Mouse (Mus musculus) left cerebral cortex, adult 11 months (tissue): ENCODE measurements around the gene Mast4.

Source experiments
- DNase-seq: peaks from one replicate; pipeline ENCODE4 v3.0.0; 2022; ENCODE audit warnings: low spot score

The Mast4 gene

DNA sequence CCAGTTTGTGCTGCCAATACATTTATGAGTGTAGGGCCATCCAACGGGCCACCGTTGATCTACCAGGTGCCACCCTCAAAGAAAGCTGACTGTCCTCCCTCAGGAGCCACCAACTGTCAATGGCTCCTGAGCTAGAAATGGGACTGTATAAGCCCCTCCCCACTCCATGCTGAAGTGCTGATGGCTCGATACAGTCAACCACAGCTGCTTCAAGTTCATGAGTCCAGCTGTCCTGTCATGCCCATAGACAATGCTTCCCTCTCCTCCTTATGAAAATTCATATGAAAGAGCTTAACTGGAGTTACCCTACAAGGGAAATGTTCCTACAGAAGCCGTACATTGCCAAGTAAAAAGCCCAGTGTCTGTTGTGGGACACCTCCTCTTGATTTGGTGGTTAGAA is 93.2 kb downstream of the Mast4 start:
- no peak for DNase-seq

DNA sequence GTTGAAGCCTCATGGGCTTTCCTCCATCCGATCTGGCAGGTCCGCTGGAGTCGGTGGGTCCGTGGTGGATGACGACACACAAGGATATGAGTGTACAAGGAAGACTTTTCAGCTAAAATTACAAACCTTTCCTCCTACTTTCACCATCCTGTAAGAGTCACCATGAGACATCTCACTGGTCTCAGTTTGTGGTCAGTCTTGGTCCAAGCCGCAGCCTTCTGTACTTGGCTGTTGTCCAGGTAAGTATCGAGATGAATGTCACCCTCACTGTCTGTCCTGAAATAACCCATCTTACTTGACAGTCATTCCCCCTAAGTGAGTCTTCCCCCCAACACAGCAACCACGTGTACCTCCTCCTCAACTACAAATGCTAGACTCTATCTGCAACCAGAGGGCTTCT is 94.6 kb downstream of the Mast4 start:
- DNase-seq: no peak

DNA sequence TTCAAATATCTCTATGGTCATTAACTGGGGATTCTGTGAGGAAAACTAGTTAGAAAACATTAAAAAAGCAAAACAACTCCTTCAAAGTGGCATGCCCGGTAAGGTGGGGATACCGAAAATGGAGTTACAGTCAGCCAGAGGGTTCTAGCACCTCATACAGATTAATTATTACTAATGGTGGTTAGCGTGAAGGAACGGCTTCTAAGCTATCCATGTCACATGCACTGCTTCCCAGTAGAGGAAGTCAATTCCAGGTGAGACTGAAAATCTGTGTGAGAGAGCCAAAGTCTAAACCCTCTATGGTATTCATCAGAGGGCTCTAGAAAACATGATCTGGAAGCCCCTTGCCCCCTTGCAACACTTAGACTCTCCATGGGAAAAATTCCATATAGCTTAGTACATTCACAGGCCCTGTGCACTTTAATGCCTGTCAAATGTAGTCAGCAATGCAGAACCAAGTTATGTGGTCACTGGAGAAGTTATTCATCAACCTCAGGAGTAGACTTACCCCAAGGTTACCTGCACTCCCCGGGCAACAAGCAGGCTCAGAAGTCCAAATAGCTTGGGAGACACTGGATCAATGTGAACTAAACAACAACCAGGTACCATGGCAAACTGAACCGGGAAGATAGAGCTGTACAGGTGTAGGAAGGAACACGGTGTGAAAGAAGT is 96.1 kb downstream of the Mast4 start:
- no peak for DNase-seq

DNA sequence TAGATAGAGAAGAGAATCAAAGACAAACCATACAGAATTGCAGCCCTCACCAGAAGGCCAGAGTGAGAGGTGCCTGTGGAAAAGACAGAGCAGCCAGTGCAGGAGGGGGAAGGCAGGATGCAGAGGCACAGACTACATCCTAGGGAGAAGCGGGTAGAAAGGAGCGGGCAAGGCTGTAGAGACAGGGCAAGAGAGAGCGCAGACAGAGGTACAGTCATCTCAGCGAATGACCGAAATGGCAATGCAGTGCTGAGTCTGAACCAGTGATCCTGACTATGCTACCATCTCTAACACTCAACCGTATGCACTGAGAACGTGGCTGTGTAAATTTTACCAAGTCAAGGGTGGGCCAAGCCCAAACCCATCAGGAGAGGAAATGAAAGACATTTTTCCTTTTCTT is 102.1 kb downstream of the Mast4 start:
- DNase-seq: no peak

DNA sequence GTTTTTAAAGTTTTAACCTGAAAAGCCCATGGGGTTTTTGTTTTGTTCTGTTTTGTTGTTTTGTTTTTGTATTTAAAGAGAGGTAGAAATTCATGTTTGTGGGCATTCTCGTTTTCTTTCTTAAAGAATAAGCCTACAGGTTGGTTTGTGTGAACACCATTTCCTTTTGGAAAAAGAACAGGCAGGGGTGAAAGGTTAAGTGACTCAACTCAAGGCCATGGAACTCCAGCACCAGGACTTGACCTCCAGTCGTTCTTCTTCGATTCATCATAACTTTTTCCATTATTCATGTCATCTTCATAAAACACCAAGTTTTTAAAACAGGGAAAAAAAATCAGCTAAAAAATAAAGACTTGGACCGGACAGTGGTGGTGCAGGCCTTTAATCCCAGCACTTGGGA is 105.2 kb downstream of the Mast4 start:
- DNase-seq: no peak

DNA sequence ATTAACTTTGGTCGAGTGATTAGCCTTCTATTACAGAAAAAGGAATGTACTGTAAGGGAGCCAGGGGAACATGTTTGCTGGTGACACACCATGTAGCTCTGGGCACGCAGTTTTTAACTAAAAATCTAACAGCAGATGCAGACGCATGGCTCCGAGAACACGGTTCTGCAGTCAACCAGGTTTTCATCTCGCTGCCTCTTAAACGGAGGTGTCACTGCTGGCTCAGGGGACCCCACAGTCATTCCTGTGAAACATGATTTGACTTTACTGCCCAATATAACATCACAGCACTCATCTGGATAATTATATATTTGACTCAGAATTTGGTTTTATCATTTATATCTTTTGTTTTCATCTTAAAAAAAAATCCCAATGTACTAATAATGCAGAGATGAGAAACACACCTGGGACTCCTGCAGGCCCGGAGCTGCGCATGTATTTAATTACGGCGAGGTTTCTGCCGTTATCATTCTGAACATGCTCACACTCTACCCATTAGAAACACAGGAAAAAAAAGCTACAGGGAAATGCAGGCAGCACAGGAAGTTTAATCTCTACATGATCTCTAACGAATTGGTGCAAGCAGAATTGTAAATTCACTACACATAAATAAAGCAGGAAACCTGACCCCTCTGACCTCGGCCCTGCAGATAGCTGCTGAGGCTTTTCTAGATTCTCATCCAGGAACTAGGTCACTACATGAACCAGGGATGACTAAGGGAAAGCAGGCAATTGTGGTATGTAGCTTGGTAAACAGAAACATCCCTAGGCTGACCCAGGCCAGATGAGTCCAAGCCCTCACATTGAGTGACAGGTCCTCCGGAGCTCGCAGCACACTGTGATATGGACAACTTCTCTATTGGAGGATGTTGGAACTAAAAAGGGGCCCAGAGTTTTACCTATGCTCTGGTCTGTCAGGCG is 108.1 kb downstream of the Mast4 start:
- DNase-seq: no peak

DNA sequence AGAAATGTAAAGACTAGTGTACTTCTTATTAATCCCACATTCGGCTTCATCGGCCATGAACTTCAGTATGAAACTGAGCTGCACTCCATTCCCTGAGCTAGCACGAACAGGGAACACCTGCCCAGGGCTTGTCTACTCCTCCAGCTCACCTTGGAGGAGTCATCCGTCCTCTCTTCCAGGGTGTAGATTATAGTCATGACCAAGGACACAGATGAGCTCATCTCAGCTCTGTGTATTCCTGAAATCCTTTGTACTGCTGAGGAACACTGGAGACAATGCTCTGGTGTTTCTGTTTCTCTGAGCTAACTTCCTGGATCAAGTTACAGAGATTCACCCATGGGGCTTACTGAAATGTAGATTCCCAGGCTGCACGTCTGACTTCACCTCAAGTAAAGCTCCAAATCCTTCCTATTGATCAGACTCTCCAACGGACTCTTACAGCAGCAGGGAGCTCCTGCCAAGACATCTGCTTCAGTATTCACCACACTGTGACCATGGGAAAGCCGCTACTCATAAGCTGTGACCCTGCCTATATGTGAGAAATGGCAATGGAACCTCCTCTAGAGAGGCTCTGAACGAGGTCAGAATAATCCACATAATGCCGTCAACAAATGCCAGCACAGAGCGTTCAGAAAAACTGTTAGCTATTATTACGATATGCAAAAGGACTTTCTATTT is 108.9 kb downstream of the Mast4 start:
- no peak for DNase-seq

DNA sequence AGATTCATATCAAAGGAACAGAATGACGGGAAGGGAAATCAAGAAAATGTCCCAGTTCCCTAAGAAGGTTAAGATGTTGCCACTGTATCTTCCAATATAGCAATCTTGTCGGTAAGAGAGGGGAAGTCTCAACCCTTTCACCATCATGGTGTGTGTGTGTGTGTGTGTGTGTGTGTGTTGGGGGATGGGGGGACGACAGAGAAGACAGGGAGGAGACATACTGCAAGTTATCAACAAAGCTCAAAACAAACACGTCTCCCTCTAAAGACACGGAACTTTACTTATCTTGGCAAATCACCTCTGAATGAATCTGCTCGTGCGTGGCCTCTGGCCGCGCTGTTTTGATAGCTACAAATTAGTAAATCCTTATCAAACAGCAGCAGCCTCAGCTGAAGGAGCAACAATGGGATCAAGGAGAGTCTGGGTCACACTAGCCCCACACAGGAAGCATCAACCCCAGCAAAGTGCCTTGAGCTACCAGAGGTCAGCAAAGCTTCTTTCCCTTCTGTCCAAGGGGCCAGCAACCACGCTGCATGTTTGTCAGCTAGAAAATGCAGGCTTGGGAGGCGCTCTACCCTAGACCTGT is 113.7 kb downstream of the Mast4 start:
- no peak for DNase-seq

DNA sequence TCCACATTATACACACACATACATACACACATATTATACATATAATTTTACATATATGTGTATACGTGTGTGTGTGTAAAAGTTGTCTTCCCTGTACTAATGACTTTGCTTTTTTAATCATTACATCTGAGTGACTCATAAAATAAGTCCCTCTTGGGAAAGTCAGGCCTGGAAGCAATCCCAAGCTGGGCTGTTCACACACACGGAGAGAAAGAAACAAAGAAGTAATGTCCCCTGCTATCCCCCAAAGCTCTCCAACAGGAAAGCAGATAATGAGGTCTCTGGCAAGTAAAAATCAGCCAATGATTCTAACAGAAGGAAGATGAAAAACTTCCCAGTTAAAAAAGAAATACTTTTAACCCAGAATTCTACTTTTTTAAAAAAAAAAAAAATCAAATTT is 114.3 kb downstream of the Mast4 start:
- DNase-seq: no peak

DNA sequence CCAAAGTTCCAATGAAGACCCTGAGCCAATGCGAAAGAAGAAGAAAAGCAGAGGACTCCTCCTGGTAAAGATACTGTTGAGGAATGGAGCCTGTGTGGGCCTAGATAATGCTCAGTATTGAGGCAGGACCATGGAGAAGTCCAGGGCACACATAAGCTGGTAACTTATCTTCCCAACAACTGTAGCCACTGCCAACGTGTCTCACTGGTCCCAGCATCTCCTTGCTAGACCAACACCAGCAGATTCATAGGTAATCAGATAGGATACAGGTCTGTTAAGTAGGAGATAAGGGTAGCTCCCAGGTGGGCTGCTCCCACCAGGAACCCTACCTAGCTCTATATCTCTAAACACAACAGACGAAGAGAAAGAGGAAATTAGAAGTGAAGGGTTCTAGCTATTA is 116.8 kb downstream of the Mast4 start:
- no peak for DNase-seq

DNA sequence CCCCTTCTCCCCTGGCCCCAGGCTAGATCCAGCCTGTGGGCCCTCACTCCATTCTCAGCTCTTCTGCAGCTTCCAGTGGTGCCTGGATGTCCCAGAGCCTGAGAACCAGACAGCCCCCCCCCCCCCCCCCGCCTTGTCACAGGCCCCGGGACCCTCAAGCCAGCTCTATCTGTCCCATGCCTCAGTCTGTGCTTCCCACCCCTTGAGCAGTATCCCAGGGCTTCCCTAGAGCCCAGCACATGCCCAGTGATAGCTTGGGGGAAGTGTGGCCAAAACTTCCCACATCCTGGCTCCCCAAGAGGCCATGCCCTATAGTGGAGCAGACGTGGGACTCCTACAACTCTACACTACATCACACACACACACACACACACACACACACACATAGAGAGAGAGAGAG is 119.8 kb downstream of the Mast4 start:
- no peak for DNase-seq

DNA sequence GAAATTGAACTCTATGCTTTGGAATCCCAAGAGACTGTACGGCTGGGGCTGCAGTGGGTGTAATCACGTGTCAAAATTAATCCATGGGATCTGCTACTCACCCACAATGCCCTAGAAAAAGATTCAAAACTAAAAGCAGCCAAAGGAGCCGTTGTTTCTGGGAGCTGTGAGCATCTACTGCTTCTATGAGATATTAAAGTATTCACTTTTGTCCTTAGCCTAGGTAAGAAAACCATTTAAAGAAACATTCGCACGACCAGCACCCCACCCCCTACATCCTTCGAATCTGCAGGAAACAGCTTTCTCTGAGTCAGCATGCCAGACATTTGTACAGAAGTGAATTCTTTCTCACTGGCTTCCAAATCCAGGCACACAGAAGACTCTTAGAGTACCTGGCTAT is 122.3 kb downstream of the Mast4 start:
- DNase-seq: peak; percentile 42

DNA sequence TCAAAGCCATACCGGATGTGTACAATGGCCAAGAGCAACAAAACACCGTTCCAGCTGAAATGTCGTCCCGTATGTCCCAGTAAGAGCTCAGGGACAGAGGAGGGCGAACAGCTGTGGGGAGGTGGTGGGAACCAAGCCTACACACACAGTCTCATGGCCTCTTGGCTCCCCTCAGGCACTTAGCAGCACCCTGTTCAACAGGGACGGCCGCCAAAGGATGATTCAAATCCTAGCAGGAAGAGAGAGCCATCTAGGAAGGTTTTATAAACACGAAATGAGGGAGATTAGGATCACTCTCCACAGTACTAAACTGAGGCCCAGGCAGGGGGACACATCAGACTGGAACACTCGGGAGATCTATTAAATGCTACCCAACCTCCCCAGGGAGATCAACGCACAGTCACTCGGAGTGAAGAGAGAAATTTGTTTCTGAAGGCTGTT is 122.8 kb downstream of the Mast4 start:
- DNase-seq: peak; percentile 17

DNA sequence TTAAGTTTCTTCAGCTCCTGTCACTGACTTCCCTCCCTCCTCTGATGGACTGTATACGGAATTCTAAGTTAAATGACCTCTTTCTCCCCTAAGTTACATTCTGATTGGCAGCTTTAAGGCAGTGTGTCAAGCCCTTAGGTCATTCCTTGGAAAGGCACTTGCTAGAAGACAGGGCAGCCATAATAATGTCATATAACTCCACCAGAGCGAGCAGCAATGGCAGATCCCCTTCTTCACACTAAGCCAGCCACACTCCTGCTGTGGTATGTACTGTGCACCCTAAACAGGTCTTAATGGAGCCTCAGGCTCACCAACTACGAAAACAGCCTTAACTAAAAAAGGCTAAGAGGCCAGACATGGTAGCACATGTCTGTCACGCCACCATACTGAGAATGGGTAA is 123.6 kb downstream of the Mast4 start:
- no peak for DNase-seq

DNA sequence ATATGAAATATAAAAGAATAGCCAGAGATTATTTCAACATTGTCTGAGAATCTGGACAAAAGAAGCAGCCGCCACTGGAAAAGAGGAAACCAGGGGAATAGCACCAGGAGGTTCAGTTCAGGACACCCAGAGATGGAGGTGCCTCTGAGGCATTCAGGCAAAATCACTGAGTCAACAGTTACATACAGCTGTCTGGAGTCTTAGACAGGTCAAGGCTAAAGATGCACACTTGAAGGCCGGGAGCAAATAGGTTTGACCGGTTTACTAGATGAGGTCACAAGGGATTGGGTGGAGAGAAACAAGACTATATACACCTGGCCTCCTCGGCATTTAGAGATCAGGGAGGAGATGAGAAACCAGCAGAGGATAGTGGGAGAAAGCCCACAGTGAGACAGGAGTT is 127.1 kb downstream of the Mast4 start:
- DNase-seq: no peak

DNA sequence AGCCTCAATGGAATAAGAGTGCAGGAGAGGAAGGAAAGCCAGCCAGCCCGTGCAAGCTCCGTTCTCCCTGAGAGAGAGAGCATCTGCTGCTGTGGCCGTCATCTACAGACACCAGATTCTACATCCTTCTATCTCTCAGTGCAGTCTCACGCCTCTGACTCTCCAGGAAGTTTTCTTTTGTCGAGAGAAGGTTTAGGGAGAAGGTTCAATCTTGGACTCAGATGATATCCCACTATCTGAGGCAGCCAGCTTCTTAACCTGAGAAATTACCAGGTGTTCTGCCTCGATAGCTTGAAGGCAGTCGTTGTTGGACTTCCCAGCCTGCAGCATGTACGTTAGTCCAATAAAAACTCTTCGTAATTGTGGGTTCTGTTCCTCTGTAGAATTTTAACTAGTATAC is 127.7 kb downstream of the Mast4 start:
- no peak for DNase-seq

DNA sequence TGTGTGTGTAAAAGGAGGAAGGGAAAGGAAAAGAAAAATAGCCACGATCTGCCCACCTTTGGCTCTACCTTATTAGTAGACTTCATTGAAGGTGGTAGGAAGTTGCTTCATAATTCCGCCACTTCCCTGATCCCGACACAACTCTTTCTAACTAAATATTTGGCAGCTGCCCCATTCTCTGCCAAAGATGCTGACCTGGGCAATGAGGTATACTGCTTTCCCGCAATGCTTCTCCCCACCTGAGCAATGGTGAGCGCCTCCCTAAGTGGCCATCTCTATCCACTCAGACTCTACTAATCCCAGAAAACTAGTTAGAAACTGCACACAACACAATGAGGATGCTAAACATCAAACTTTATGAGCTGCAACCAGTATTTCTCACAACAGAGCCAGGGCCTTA is 129.1 kb downstream of the Mast4 start:
- DNase-seq: no peak

DNA sequence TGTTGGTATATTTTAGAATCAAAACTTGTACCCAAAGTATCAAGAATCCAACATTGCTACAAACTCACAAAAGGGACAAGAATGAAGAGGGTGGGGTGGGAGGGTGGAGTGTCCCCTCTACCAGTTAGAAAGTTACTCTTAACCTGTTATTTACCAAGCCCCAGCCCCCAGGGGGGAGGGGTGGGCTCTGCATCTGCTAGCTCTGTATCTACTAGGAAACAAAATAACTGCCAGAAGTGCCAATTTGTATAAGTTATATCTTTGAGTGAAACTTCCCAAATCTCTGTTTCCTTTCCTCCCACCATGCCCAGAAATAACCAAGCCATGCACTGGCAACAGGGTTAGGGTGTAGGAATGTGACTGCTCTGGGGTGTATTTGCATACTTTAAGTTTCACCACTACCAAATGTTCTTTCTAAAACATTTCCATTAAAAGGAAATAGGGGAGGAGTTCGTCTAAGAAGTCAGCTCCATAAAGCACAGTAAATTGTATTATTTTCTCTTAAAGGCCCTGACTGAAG is 130.9 kb downstream of the Mast4 start:
- no peak for DNase-seq

DNA sequence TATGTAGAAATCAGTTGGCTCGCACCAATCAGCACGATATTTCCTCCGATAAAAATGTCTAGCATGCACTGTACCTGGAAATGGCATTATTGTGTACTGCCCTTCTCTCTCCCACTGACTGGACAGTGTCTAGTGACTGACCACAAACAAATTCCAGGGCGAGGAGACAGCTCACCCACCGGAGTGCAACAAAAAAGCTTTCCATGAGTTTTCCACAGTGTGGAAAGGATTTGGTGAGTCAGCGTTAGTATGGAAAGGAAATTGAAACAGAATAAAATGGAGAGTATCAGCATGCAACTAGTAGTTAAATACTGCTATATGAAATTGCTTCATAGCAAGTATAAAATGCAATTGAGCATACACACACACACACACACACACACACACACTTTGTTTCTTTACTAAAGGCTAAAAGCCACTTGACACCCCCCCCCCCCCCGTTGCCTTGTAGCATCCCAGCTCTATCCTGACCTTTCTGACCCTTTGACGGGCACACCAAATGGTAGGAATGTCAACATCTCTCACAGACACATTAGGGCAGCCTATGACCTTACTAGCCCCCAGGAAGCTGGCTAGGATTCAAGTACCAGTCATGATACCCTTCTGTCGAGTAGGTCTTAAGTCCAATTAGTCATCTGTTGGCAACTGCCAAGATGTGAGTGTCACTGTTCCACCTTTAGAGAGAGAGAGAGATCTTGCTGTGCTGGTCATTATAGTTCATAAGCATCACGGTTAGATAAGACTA is 133.1 kb downstream of the Mast4 start:
- no peak for DNase-seq

DNA sequence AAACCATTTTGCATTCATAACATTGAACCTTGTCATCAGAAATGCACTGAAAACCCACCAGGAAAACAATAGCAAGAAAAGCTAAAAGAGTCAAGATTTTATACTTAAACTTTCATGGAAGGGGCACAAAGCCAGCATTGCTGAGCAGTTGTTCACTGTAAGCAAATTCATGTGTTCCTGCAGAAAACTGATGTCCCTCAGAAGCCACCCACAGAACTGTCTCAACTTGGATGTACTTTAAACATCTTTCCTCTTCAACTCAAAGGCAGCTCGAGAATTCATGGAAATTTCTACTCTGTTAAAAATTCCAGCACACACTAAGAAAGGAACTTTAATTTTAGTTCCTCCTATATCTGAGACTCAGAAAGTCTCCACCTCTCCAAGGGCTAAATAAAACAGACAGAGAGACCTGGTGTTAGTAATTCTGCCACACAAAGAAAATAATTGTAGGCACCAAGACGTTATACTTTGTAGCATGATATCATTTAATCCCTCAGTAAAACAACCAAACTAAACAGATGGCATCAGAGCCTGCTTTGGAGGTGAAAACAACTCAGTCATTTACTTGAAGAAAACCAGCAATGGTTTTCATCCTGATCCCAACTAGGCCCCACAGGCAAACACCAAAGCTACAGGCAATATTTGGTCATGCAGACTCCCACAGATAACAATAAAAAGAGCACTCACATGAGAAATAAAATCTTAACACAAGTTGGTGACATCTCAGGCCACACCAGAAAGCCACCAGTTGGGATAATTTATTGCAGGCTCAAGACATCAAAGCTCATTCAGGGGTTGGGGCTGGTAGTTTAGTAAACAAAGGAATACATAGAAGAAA is 134.3 kb downstream of the Mast4 start:
- DNase-seq: peak; percentile 36
